Mouse (Mus musculus) heart, adult 2 months (tissue): ENCODE measurements around the gene Gjd3. TPM values are rescaled to one million over a fixed set of nuclear protein-coding genes. Genes with fewer than 3 reads are reported as not detected.
"Not testable (repeated sequence)": the region's sequence is repeated elsewhere in the genome, so short reads cannot be mapped to it uniquely, and the experiment has no call there.

Experiments
- DNase-seq, 2 experiments: peaks; one replicate each; pipeline ENCODE4 v3.0.0; 2021
- H3K27ac ChIP-seq: fragments of 200-600 bp; 2 replicates; pipeline ENCODE4 v1.8.1; 2022
- H3K27me3 ChIP-seq: fragments of 200-500 bp; 2 replicates; pipeline ENCODE4 v1.6.1; 2012; ENCODE audit warnings: mild to moderate bottlenecking, low read length, inconsistent platforms, mixed read lengths; ENCODE audit not compliant: control insufficient read depth, insufficient read depth
- H3K36me3 ChIP-seq: fragments of 200-500 bp; 2 replicates; pipeline ENCODE4 v1.6.1; 2012; ENCODE audit warnings: low read length, inconsistent platforms; ENCODE audit not compliant: control insufficient read depth, insufficient read depth
- H3K4me1 ChIP-seq: fragments of 200-500 bp; 2 replicates; pipeline ENCODE4 v1.6.1; 2011; ENCODE audit warnings: low read length; ENCODE audit not compliant: control insufficient read depth, insufficient read depth
- H3K4me3 ChIP-seq: fragments of 200-600 bp; 2 replicates; pipeline ENCODE4 v1.8.1; 2022
- H3K79me2 ChIP-seq: fragments of 200-500 bp; replicated peaks from 2 replicates; pipeline ENCODE4 v1.6.1; 2012; ENCODE audit warnings: mild to moderate bottlenecking, inconsistent platforms, low read length, moderate library complexity, mixed read lengths; ENCODE audit not compliant: control insufficient read depth, insufficient read depth
- H3K9ac ChIP-seq: fragments of 200-500 bp; 2 replicates; pipeline ENCODE4 v1.6.1; 2012; ENCODE audit warnings: low read depth, mild to moderate bottlenecking, control low read depth, inconsistent platforms, low read length, mixed read lengths
- CTCF ChIP-seq: fragments of 200-600 bp; IDR thresholded peaks from 2 replicates; pipeline ENCODE4 v1.8.1; 2022; ENCODE audit warnings: antibody characterized with exemption, mild to moderate bottlenecking, moderate library complexity
- EP300 ChIP-seq: fragments of 200-500 bp; IDR thresholded peaks from 2 replicates; pipeline ENCODE4 v1.6.1; 2011; ENCODE audit warnings: low read depth, low read length, control low read depth; ENCODE audit not compliant: insufficient read depth
- POLR2A ChIP-seq: fragments of 200-500 bp; IDR thresholded peaks from 2 replicates; pipeline ENCODE4 v1.6.1; 2011; ENCODE audit warnings: mild to moderate bottlenecking, low read depth, low read length, control low read depth; ENCODE audit not compliant: insufficient read depth
- WGBS: fragments of 180-500 bp; shearing (Covaris S2); methylation state at CpG from one replicate; pipeline ENCODE4 v1.1.7; 2018; 5-methylcytosine and 5-hydroxymethylcytosine counted together
- intact Hi-C: fragments of 180-260 bp; cut with DNase I; formaldehyde crosslinking; loops from one replicate; pipeline ENCODE4 v1.15.1; 2025
- polyA plus RNA-seq: library from polyadenylated mRNA; depleted of rRNA; stranded (reverse); fragments of >200 nt; gene quantifications from 2 replicates; pipeline ENCODE4 v1.2.3, GENCODE M21; 2012
- total RNA-seq, 2 experiments: library from RNA; stranded (reverse); gene quantifications; 2 replicates each; pipeline ENCODE4 v1.2.3; 2021

The Gjd3 gene
- total and polyA plus RNA-seq, 3 experiments: 0.27 to 0.94 (median 0.31) TPM

DNA sequence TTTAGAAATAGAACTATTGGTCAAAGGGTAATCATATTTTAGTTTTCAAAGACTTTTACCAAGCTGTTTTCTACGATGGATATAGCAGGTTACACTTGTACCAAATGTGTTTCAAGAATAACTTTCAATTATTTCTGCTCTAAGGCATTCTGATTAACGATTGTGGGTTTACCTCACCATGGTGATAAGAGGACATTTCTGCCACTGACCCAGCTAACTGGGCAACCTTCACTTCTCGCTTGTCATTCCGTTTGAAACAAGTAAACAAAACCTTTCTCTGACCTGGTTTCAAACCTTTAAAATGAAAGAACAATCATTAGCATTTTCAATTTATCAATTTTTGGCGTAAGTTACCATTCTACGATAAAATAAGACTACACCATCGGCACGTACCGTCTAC is 24.0 kb upstream of the Gjd3 start:
- intact Hi-C loops: no loop called here
- no peak overlapping the region for H3K27ac ChIP-seq
- no peaks in the 10 kb centered on the region for H3K27me3 ChIP-seq
- no peak for DNase-seq
- no peak for TF ChIP-seq CTCF
- TF ChIP-seq POLR2A: no peak
- TF ChIP-seq EP300: no peak
- no peak overlapping the region for H3K4me3 ChIP-seq
- H3K79me2 ChIP-seq: no peaks in the 10 kb centered on the region
- WGBS: 93% methylated on average over 9 of the region's 9 CpGs
- no peak overlapping the region for H3K9ac ChIP-seq
- H3K36me3 ChIP-seq: no peaks in the 10 kb centered on the region
- H3K4me1 ChIP-seq: no peaks in the 10 kb centered on the region

GRCm38 (mm10) chr11:98999243-98999642 is 16.4 kb upstream of the Gjd3 start:
- no peak for DNase-seq
- intact Hi-C loops: no loop called here
- H3K4me3 ChIP-seq: no peak overlapping the region
- no peaks in the 10 kb centered on the region for H3K27me3 ChIP-seq
- WGBS: 90% methylated on average over 11 of the region's 11 CpGs
- H3K36me3 ChIP-seq: no peaks in the 10 kb centered on the region
- H3K9ac ChIP-seq: no peak overlapping the region
- no peak overlapping the region for H3K27ac ChIP-seq
- H3K4me1 ChIP-seq: no peaks in the 10 kb centered on the region
- TF ChIP-seq CTCF: no peak
- H3K79me2 ChIP-seq: no peaks in the 10 kb centered on the region

GRCm38 (mm10) chr11:98998776-98999175 is 16.0 kb upstream of the Gjd3 start:
- no peak overlapping the region for H3K9ac ChIP-seq
- intact Hi-C loops: no loop called here
- TF ChIP-seq CTCF (peak; percentile 54), EP300 (no peak)

DNA sequence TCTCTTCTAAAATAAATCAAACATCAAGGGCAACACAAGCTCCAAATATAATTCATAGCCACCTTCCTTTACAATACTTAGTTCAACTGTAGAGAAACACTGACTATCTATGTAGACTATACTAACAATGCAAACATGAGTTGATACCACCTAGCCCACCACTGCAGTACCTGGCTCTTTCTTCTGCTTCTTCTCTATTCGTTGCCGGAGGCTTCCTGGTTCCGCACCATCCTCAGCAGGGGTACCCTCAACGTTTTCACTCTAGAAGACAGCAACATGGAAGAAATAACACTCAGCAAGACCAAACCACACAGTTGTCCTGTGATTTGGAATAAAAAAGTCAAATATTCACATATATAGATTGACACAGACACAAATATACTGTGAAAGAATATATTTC is 14.8 kb upstream of the Gjd3 start:
- H3K27me3 ChIP-seq: no peaks in the 10 kb centered on the region
- no peak for DNase-seq
- intact Hi-C loops: no loop called here
- H3K36me3 ChIP-seq: no peaks in the 10 kb centered on the region
- H3K79me2 ChIP-seq: no peaks in the 10 kb centered on the region
- no peak overlapping the region for H3K9ac ChIP-seq
- H3K4me3 ChIP-seq: no peak overlapping the region
- no peaks in the 10 kb centered on the region for H3K4me1 ChIP-seq
- whole genome bisulfite sequencing: 87% methylated on average over 4 of the region's 4 CpGs
- H3K27ac ChIP-seq: no peak overlapping the region
- no peak for TF ChIP-seq POLR2A
- TF ChIP-seq CTCF: no peak
- no peak for TF ChIP-seq EP300

More at GRCm38 (mm10) chr11:98998776-98999175, 16.0 kb upstream of the Gjd3 start:
- H3K27ac ChIP-seq: no peak overlapping the region
- H3K27me3 ChIP-seq: no peaks in the 10 kb centered on the region
- no peaks in the 10 kb centered on the region for H3K36me3 ChIP-seq
- no peaks in the 10 kb centered on the region for H3K4me1 ChIP-seq
- H3K79me2 ChIP-seq: no peaks in the 10 kb centered on the region
- no peak for DNase-seq
- H3K4me3 ChIP-seq: no peak overlapping the region

DNA sequence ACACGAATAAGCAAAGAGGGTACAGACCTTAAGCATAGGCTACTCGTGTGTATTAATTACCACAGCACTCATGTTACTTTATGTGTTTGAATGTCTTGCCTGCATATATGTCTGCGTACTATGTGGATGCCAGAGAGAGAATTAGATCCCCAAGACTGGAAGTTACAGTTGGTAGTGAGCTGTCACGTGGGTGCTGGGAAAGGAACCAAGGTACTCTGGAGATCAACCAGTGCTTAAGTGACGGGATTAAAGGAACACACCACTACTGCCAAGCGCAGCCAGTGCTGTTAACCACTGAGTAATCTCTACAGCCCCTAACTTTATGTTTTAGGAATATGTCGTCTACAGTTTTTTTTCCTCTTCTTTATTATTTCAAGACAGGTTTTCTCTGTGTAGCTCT is 13.2 kb upstream of the Gjd3 start:
- DNase-seq: peak in 1 of 2 experiments; percentile 51
- Histone ChIP-seq H3K4me3 (no peak overlapping the region), H3K27me3 (no peaks in the 10 kb centered on the region), H3K27ac (no peak overlapping the region), H3K9ac (no peak overlapping the region), H3K36me3 (no peaks in the 10 kb centered on the region), H3K79me2 (no peaks in the 10 kb centered on the region), H3K4me1 (no peaks in the 10 kb centered on the region)
- TF ChIP-seq CTCF (no peak), POLR2A (no peak), EP300 (no peak)
- 74% methylated on average over 7 of the region's 7 CpGs for WGBS
- intact Hi-C loops: no loop called here

GRCm38 (mm10) chr11:98990866-98991265 is 8.1 kb upstream of the Gjd3 start:
- Histone ChIP-seq H3K36me3 (no peaks in the 10 kb centered on the region), H3K4me1 (no peaks in the 10 kb centered on the region)
- 85% methylated on average over 6 of the region's 6 CpGs for WGBS

GRCm38 (mm10) chr11:98988260-98988659 is 5.4 kb upstream of the Gjd3 start:
- intact Hi-C loops, H3K36me3 ChIP-seq: not testable (repeated sequence)
- 98% methylated on average over 6 of the region's 6 CpGs for WGBS

More at GRCm38 (mm10) chr11:98990866-98991265, 8.1 kb upstream of the Gjd3 start:
- no peaks in the 10 kb centered on the region for H3K79me2 ChIP-seq
- TF ChIP-seq EP300: no peak
- no peak for TF ChIP-seq CTCF
- TF ChIP-seq POLR2A: no peak
- H3K27ac ChIP-seq: no peak overlapping the region
- intact Hi-C loops: no loop called here
- no peaks in the 10 kb centered on the region for H3K27me3 ChIP-seq
- no peak overlapping the region for H3K4me3 ChIP-seq
- no peak overlapping the region for H3K9ac ChIP-seq
- no peak for DNase-seq

More at GRCm38 (mm10) chr11:98988260-98988659, 5.4 kb upstream of the Gjd3 start:
- not testable (repeated sequence) for H3K4me3 ChIP-seq, H3K79me2 ChIP-seq, H3K27me3 ChIP-seq, H3K27ac ChIP-seq, DNase-seq, H3K9ac ChIP-seq, H3K4me1 ChIP-seq
